Mouse (Mus musculus): ENCODE data around the gene Trem1. TPM values are rescaled to one million over a fixed set of nuclear protein-coding genes. Genes with fewer than 3 reads are reported as not detected.

Gene Trem1
- polyA plus RNA-seq (2012; rRNA removed), result 0.01 and 0.08 TPM in 2 replicates

GRCm38 (mm10) chr17:48232518-48232917 lies at the start of gene Trem1:
TSS of gene Trem1 (plus strand) at chr17:48232768.

GRCm38 (mm10) chr17:48247221-48247928 lies 14.8 kb downstream of the Trem1 start, which contains the start of gene Trem3:
TSS of gene Trem3 (plus strand) at chr17:48247777.

GRCm38 (mm10) chr17:48263741-48264362 lies 31.3 kb downstream of the Trem1 start, which contains the start of gene Treml4:
TSS of gene Treml4 (plus strand) at chr17:48264295.

Other genes starting within 250 kb of the Trem1 start
- gene 1700122O11Rik, start 194.5 kb upstream of the Trem1 start, polyA plus RNA-seq (2012; rRNA removed), result not detected in 2 replicates
- not detected in 2 replicates for gene 1700067P10Rik, start 143.4 kb upstream of the Trem1 start, polyA plus RNA-seq (2012; rRNA removed)
- gene 9830107B12Rik, start 86.5 kb upstream of the Trem1 start, polyA plus RNA-seq (2012; rRNA removed), result not detected in 2 replicates
- gene A530064D06Rik, start 65.5 kb upstream of the Trem1 start, polyA plus RNA-seq (2012; rRNA removed), result 0.11 and 0.16 TPM in 2 replicates
- gene Trem3, start 15.0 kb downstream of the Trem1 start, polyA plus RNA-seq (2012; rRNA removed), result 0.11 TPM in 1 of 2 replicates, not detected in the other
- 0.17 TPM in 1 of 2 replicates, not detected in the other for gene Treml4, start 31.5 kb downstream of the Trem1 start, polyA plus RNA-seq (2012; rRNA removed)
- 0.38 and 0.43 TPM in 2 replicates for gene Treml2, start 66.7 kb downstream of the Trem1 start, polyA plus RNA-seq (2012; rRNA removed)
- gene B430306N03Rik, start 83.4 kb downstream of the Trem1 start, polyA plus RNA-seq (2012; rRNA removed), result 0.38 and 0.60 TPM in 2 replicates
- 7.0 and 8.5 TPM in 2 replicates for gene Trem2, start 113.6 kb downstream of the Trem1 start, polyA plus RNA-seq (2012; rRNA removed)
- 0.45 and 0.65 TPM in 2 replicates for gene Treml1, start 127.1 kb downstream of the Trem1 start, polyA plus RNA-seq (2012; rRNA removed)
- gene Nfya, start 177.1 kb downstream of the Trem1 start, polyA plus RNA-seq (2012; rRNA removed), result 81.6 and 97.0 TPM in 2 replicates
- gene Oard1, start 177.2 kb downstream of the Trem1 start, polyA plus RNA-seq (2012; rRNA removed), result 31.5 and 37.0 TPM in 2 replicates
- 0.11 and 4.3 TPM in 2 replicates for gene Apobec2, start 200.2 kb downstream of the Trem1 start, polyA plus RNA-seq (2012; rRNA removed)
- gene Tspo2, start 218.8 kb downstream of the Trem1 start, polyA plus RNA-seq (2012; rRNA removed), result 3.1 and 3.2 TPM in 2 replicates
- gene Unc5cl, start 222.1 kb downstream of the Trem1 start, polyA plus RNA-seq (2012; rRNA removed), result 0.10 and 0.19 TPM in 2 replicates